Mouse (Mus musculus) lung, embryonic 16.5 days (tissue): ENCODE measurements around the gene Erc1. TPM values are rescaled to one million over a fixed set of nuclear protein-coding genes. Genes with fewer than 3 reads are reported as not detected.
"Not testable (repeated sequence)": the region's sequence is repeated elsewhere in the genome, so short reads cannot be mapped to it uniquely, and the experiment has no call there.

Experiments used
- ATAC-seq: fragments of 200-750 bp; cut with Nextera tagmentation; 2 replicates; pipeline ENCODE4 v1.8.0; 2017; ENCODE audit warnings: low read depth, mild to moderate bottlenecking, moderate library complexity
- H3K27ac ChIP-seq: fragments of 300-500 bp; sonication (generic); 2 replicates; pipeline ENCODE4 v1.5.1; 2014; ENCODE audit warnings: mild to moderate bottlenecking, control low read depth, low read length
- H3K27me3 ChIP-seq: fragments of 300-500 bp; sonication (generic); 2 replicates; pipeline ENCODE4 v1.6.1; 2014; ENCODE audit warnings: low read depth, low read length, mixed read lengths; ENCODE audit not compliant: control insufficient read depth, insufficient read depth
- H3K36me3 ChIP-seq: fragments of 300-500 bp; sonication (generic); 2 replicates; pipeline ENCODE4 v1.6.1; 2014; ENCODE audit warnings: low read length; ENCODE audit not compliant: control insufficient read depth, insufficient read depth
- H3K4me1 ChIP-seq: fragments of 300-500 bp; sonication (generic); replicated peaks from 2 replicates; pipeline ENCODE4 v1.6.1; 2014; ENCODE audit warnings: low read length, mixed read lengths; ENCODE audit not compliant: control insufficient read depth, insufficient read depth
- H3K4me2 ChIP-seq: fragments of 300-500 bp; sonication (generic); 2 replicates; pipeline ENCODE4 v1.6.1; 2014; ENCODE audit warnings: low read depth, low read length, control low read depth
- H3K4me3 ChIP-seq: fragments of 300-500 bp; sonication (generic); 2 replicates; pipeline ENCODE4 v1.5.1; 2014; ENCODE audit warnings: mild to moderate bottlenecking, low read length, control low read depth
- H3K9ac ChIP-seq: fragments of 300-500 bp; sonication (generic); 2 replicates; pipeline ENCODE4 v1.6.1; 2014; ENCODE audit warnings: low read length, control low read depth
- H3K9me3 ChIP-seq: fragments of 300-500 bp; sonication (generic); 2 replicates; pipeline ENCODE4 v1.6.1; 2016; ENCODE audit warnings: low read length; ENCODE audit not compliant: control insufficient read depth
- WGBS: fragments of 180-500 bp; shearing (Covaris S2); extraction: QIAGEN DNeasy Blood & Tissue Kit; methylation state at CpG from one replicate; pipeline ENCODE4 v1.1.7; 2014; 5-methylcytosine and 5-hydroxymethylcytosine counted together
- polyA plus RNA-seq: library from polyadenylated mRNA; unstranded; fragments of >200 nt; fragmentation: Nextera tagmentation; extraction: Ambion mirVana; gene quantifications from 2 replicates; pipeline ENCODE4 v1.2.1, GENCODE M21; 2015

The Erc1 gene
- polyA plus RNA-seq, 1 experiment from 2014 or later, result 14.2 TPM

GRCm38 (mm10) chr6:119818541-119818940 lies 29.4 kb downstream of the Erc1 start:
- Histone ChIP-seq H3K9ac (no peak overlapping the region), H3K4me1 (no peaks in the 10 kb centered on the region), H3K27me3 (no peaks in the 10 kb centered on the region), H3K9me3 (no peaks in the 10 kb centered on the region), H3K4me3 (no peak overlapping the region), H3K4me2 (no peak overlapping the region), H3K27ac (no peak overlapping the region), H3K36me3 (peaks cover under 1% of the 10 kb centered on the region; the same call in 1 of the 2 replicates)
- 90% methylated on average over 4 of the region's 4 CpGs for WGBS
- ATAC-seq, result no peak

GRCm38 (mm10) chr6:119815426-119815825 lies 32.5 kb downstream of the Erc1 start:
- ATAC-seq, result no peak
- no peaks in the 10 kb centered on the region for H3K27me3 ChIP-seq
- WGBS, result 89% methylated on average over 4 of the region's 4 CpGs

GRCm38 (mm10) chr6:119813055-119813454 lies 34.9 kb downstream of the Erc1 start:
- H3K27me3 ChIP-seq, ATAC-seq: not testable (repeated sequence)

More at GRCm38 (mm10) chr6:119815426-119815825, 32.5 kb downstream of the Erc1 start:
- no peaks in the 10 kb centered on the region for H3K4me1 ChIP-seq
- no peaks in the 10 kb centered on the region for H3K36me3 ChIP-seq
- no peak overlapping the region for H3K27ac ChIP-seq
- H3K4me2 ChIP-seq, result no peak overlapping the region
- H3K9me3 ChIP-seq, result 0 out of 2 replicates have a peak, but pooled peaks cover 2% of the 10 kb centered on the region
- no peak overlapping the region for H3K4me3 ChIP-seq
- H3K9ac ChIP-seq, result no peak overlapping the region

GRCm38 (mm10) chr6:119808726-119809505 lies 39.1 kb downstream of the Erc1 start:
- no peak overlapping the region for H3K4me3 ChIP-seq
- H3K9ac ChIP-seq, result no peak overlapping the region
- no peak for ATAC-seq
- WGBS, result 73% methylated on average over 2 of the region's 2 CpGs
- H3K27me3 ChIP-seq, result no peaks in the 10 kb centered on the region
- 0 out of 2 replicates have a peak, but pooled peaks cover 2% of the 10 kb centered on the region for H3K9me3 ChIP-seq
- no peak overlapping the region for H3K4me2 ChIP-seq
- no peak overlapping the region for H3K27ac ChIP-seq
- no peaks in the 10 kb centered on the region for H3K4me1 ChIP-seq
- H3K36me3 ChIP-seq, result no peaks in the 10 kb centered on the region

More at GRCm38 (mm10) chr6:119813055-119813454, 34.9 kb downstream of the Erc1 start:
- H3K36me3 ChIP-seq, H3K9ac ChIP-seq, H3K4me3 ChIP-seq, H3K27ac ChIP-seq, H3K4me1 ChIP-seq, H3K4me2 ChIP-seq, H3K9me3 ChIP-seq: not testable (repeated sequence)

- no peak overlapping the region for H3K27ac ChIP-seq
- H3K4me3 ChIP-seq, result no peak overlapping the region
- WGBS, result 85% methylated on average over 2 of the region's 2 CpGs
- H3K9ac ChIP-seq, result no peak overlapping the region
- H3K9me3 ChIP-seq, result no peaks in the 10 kb centered on the region
- H3K4me2 ChIP-seq, result no peak overlapping the region
- H3K4me1 ChIP-seq, result no peaks in the 10 kb centered on the region
- no peaks in the 10 kb centered on the region for H3K27me3 ChIP-seq
- ATAC-seq, result no peak
- H3K36me3 ChIP-seq, result no peaks in the 10 kb centered on the region
These were observed 44.7 kb downstream of the Erc1 start for GRCm38 (mm10) chr6:119803239-119803638.

- Histone ChIP-seq H3K9ac (no peak overlapping the region), H3K4me1 (no peaks in the 10 kb centered on the region)
These were observed 51.0 kb downstream of the Erc1 start for GRCm38 (mm10) chr6:119796911-119797486.

GRCm38 (mm10) chr6:119796291-119796690 lies 51.7 kb downstream of the Erc1 start:
- Histone ChIP-seq H3K9ac (no peak overlapping the region), H3K9me3 (no peaks in the 10 kb centered on the region), H3K4me1 (no peaks in the 10 kb centered on the region), H3K27ac (no peak overlapping the region), H3K4me2 (no peak overlapping the region), H3K36me3 (no peaks in the 10 kb centered on the region), H3K4me3 (no peak overlapping the region), H3K27me3 (no peaks in the 10 kb centered on the region)
- 90% methylated on average over 5 of the region's 5 CpGs for WGBS
- no peak for ATAC-seq

More at GRCm38 (mm10) chr6:119796911-119797486, 51.0 kb downstream of the Erc1 start:
- no peak for ATAC-seq
- H3K27me3 ChIP-seq, result no peaks in the 10 kb centered on the region
- no peak overlapping the region for H3K4me2 ChIP-seq
- WGBS, result 89% methylated on average over 12 of the region's 12 CpGs
- no peak overlapping the region for H3K27ac ChIP-seq
- H3K9me3 ChIP-seq, result no peaks in the 10 kb centered on the region
- H3K36me3 ChIP-seq, result no peaks in the 10 kb centered on the region
- H3K4me3 ChIP-seq, result no peak overlapping the region

GRCm38 (mm10) chr6:119792562-119792961 lies 55.4 kb downstream of the Erc1 start:
- no peaks in the 10 kb centered on the region for H3K36me3 ChIP-seq
- no peaks in the 10 kb centered on the region for H3K27me3 ChIP-seq
- H3K9ac ChIP-seq, result no peak overlapping the region
- no peak overlapping the region for H3K4me2 ChIP-seq
- ATAC-seq, result no peak
- H3K4me1 ChIP-seq, result no peaks in the 10 kb centered on the region
- no peaks in the 10 kb centered on the region for H3K9me3 ChIP-seq
- WGBS, result 51% methylated on average over 2 of the region's 2 CpGs
- H3K27ac ChIP-seq, result no peak overlapping the region
- H3K4me3 ChIP-seq, result no peak overlapping the region

- no peak overlapping the region for H3K27ac ChIP-seq
- no peak overlapping the region for H3K4me2 ChIP-seq
- no peaks in the 10 kb centered on the region for H3K4me1 ChIP-seq
- no peaks in the 10 kb centered on the region for H3K9me3 ChIP-seq
- ATAC-seq, result no peak
- no peaks in the 10 kb centered on the region for H3K36me3 ChIP-seq
- no peak overlapping the region for H3K9ac ChIP-seq
- 88% methylated on average over 2 of the region's 2 CpGs for WGBS
- no peak overlapping the region for H3K4me3 ChIP-seq
- H3K27me3 ChIP-seq, result no peaks in the 10 kb centered on the region
These were observed 65.6 kb downstream of the Erc1 start for GRCm38 (mm10) chr6:119782416-119782815.
